Mouse (Mus musculus): ENCODE measurements around the gene Fancc.

Gene Fancc

DNA sequence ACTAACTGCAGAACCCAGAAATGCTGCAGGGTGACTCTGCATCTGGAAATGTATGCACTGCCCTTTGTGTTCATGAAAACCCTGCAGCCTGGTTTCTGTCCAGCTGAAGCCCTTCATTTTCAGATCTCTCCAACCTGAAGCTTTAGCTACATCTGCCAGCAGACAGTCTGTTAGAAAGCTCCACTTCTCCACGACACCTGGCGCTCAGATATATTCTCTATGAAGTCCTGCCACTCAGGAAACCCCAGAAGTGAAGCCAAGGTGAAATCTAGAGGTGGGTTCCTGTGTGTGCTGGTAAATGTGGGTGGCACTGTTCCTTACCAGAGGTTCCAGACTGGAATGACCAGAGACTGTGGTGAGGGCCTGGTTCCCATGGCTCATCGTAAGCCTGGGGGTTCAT, 235.4 kb downstream of the Fancc start:
- no peak for DNase-seq (ENCODE audit: low spot score)

- DNase-seq (ENCODE audit: low spot score), result no peak
Observed at GRCm38 (mm10) chr13:63260753-63261631, 236.1 kb downstream of the Fancc start.

GRCm38 (mm10) chr13:63260133-63260532, 236.9 kb downstream of the Fancc start:
- DNase-seq (ENCODE audit: low spot score), result no peak

DNA sequence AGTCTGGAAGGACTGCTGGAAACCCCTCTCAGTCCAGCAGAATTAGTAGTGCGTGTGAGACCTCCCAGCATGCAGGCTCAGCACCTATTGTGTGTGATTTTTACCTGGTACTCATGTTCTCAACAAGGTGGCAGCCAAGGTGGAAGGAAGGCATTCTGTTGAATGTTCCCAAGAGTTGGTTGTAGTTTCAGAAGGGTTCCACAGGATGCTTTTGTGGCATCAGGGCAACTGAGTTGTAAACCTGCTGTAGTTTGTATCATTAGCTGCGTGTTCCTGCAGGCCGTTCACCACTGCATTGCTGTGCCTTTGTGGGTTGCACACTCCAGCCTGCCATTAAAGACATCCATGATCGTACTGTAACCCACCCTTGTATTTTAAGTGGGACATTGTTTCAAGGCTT, 238.4 kb downstream of the Fancc start:
- no peak for DNase-seq (ENCODE audit: low spot score)

DNA sequence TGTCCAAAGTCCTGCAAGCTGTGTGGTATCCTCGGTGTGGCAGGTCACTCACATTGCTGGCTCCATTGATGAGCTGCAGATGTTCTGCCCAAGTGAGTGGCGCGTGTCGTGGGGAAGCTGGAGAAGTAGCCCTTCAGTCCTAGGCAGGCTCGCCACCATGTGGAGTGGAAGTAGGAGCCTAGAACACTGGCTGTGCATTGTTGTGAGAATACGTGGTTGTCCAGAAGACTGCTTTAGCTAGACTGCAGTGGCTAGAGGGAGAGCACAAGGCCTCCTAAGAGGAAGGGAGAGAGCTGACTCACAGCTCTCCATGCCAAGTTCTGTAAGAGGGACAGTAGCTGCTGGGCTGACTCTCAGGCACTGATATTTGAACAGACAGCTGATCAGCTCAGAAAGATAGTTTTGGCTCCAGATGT, 238.9 kb downstream of the Fancc start:
- no peak for DNase-seq (ENCODE audit: low spot score)

DNA sequence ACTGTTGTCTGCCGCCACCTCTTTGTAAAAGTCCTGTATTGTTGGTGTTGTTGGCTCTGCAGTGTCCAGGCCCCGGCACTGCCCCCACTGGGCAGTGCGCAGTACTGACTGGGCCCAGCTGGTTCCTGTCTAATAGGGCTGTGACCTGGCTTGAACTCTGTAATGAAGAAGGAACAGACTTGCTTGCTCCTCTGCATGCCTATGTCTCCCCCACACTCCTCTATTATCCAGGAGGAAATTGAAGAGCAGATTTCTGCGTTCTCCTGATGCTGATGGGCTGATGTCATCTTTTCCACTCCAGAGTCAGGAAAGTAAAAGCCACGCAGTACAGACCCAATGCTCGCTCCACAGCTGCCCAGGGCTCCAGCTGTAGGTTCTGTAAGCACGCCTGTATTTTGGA, 240.3 kb downstream of the Fancc start:
- no peak for DNase-seq (ENCODE audit: low spot score)

GRCm38 (mm10) chr13:63256146-63256545, 240.9 kb downstream of the Fancc start:
- no peak for DNase-seq (ENCODE audit: low spot score)

- DNase-seq (ENCODE audit: low spot score), result no peak
Observed at GRCm38 (mm10) chr13:63255519-63256011, 241.5 kb downstream of the Fancc start.

GRCm38 (mm10) chr13:63253886-63254636, 243.0 kb downstream of the Fancc start:
- DNase-seq (ENCODE audit: low spot score), result no peak

DNA sequence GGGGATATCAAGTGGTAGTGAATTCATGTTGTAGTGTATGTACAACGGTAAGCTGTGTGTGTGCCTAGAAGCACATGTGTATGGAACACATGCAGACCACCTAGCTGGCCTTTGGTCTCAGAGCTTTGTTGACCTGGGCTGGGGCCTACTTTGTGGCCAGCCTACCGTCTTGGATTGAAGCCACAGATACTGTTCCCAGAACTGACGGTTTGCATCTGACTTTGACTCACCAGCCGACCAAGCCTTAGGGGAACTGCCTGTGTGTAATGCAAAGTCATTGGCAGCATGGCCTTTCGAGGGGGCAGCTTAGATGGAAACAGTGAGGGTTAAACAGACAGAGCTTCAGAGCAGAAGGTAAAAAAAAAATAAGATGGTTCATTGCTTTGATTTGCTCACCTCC, 243.9 kb downstream of the Fancc start:
- no peak for DNase-seq (ENCODE audit: low spot score)

- no peak for DNase-seq (ENCODE audit: low spot score)
Observed at GRCm38 (mm10) chr13:63252295-63253010, 244.6 kb downstream of the Fancc start.

DNA sequence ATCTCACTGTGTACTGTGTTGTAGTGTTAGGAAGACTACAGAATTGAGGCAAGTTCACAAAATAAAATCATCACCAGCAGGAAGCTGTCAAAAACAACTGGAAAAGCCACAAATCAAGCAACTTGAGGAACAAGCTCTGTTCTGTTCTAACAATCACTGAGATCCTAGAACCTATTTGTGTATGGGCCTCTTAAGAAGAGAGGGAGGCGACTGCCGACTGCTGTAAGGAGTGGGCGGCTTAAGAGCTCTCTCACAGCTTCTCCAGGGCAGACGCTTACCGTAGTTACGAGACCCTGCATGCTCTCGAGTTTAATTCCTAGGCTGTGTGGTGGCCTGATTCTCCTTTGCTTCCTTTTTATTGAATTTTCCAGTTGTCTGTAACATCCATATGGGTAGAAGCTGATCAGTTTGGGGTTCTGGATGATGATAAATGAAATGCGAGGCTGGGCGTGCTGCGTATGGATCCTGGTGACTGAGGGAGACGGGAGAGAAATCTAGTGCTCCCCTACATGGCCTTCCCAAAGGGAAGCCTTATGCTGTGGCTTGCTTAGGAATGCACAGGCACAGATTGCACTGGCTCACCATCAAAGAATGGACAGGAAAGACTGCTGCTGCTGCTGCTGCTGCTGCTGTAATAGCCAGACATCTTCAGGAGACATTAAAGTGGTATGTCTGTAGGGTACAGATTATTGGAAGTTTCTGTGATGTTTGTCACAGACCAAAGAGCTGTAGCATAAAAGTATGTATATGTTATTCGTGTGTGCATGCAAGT, 245.8 kb downstream of the Fancc start:
- DNase-seq (ENCODE audit: low spot score), result no peak

DNA sequence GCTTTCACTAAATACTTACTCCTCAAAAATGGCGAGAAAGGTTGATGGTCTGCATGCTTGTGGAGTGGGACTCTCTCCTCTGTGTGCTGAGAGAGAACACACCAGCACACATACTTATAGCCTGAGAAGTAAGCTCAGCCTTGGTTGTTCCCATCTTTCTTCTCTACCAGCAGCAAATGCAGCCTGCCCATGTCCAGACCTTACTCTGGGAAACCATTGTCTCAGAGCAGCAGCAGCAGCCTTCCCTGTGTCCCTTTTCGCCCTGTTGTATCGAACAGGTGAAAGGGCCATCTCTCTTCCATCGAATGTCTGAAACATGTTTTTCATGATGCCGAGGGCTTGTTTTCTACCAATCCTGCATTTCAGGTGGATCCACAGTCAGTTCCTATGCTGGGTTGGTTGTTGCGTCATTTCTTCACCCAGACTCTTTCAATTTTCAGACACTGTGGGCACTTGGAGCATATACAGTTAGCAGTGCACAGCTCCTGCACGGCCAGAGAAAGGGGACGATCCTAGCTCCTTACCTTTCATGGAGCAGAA, 246.6 kb downstream of the Fancc start:
- no peak for DNase-seq (ENCODE audit: low spot score)

- no peak for DNase-seq (ENCODE audit: low spot score)
Observed at GRCm38 (mm10) chr13:63249741-63250431, 247.2 kb downstream of the Fancc start.

DNA sequence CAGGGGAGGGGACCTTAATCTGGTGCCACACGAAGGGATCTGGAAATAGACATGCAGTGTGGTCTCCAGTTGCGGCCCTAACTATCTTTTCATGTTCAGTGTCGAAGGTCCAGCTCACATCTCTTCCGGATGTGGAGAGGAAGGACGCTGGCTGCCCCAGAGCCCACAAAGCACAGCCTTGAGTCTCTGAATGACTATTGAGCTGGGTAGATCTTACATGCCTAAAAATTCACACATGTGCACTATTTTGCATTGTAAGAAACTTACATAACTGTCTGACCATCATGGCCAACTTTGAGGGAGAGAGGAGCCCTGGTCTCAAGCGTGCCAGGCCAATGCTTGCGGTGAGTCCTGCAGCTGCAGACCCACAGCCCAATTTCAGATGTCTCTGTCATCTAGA, 247.9 kb downstream of the Fancc start:
- DNase-seq (ENCODE audit: low spot score), result no peak

GRCm38 (mm10) chr13:63248318-63248717, 248.8 kb downstream of the Fancc start:
- DNase-seq (ENCODE audit: low spot score), result no peak

DNA sequence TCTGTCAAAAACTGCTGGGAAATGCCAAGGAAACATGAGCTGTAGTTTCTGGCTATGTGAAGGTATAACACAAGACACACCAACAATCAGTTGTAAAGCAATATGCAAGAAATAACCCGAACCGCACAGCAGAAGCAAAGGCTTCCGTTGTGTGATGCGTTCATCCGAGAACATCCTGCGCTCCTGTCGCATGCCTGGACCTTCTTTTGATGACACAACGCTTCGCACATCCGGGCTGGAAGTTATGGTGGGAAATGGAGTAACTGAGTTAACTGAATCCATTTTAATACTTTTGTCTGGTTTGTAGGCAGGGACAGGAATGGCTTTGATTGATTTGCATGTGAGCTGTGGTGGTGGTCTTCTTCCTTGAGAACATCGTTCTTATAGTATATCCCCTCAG, 249.4 kb downstream of the Fancc start:
- DNase-seq (ENCODE audit: low spot score), result no peak

- no peak for DNase-seq (ENCODE audit: low spot score)
Observed at GRCm38 (mm10) chr13:63247041-63247440, 250.0 kb downstream of the Fancc start.

DNA sequence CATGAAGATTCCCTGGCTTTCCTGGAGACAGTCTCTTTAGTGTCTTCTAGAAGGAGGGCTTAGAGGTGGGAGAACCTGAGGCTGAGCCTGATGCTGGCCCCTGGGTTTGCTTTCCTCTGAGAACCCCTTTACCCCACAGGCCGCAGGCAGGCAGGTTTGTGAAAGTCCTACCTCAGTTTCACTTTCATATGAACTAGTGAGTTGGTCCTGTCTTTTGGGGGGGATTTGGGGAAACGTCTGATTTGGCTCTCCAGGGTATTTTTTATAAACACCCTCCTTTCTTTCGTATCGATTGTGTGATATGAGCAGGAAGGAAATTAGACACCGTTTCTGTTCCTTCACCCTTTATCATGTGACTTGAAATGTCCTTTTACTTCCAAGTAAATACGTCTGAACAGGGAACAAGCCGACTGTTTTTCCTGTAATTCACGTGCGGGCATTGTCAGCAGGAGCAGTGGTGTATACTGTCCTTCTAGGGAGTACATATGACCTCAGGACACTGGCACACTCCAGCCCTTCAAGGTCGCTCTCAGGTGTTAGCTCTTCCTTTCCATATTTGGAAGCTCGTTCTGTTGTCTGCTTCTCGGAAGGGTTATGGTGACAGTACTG, 250.6 kb downstream of the Fancc start:
- no peak for DNase-seq (ENCODE audit: low spot score)

GRCm38 (mm10) chr13:63245812-63246211, 251.3 kb downstream of the Fancc start:
- DNase-seq (ENCODE audit: low spot score), result no peak
